Mouse (Mus musculus) intestine, postnatal 0 days (tissue): ENCODE data around the gene Cul4a. TPM values are rescaled to one million over a fixed set of nuclear protein-coding genes. Genes with fewer than 3 reads are reported as not detected.

Source experiments
- ATAC-seq: fragments of 200-750 bp; cut with Nextera tagmentation; 2 replicates; pipeline ENCODE4 v1.8.0; 2017; ENCODE audit warnings: mild to moderate bottlenecking, moderate TSS enrichment, moderate library complexity
- H3K27ac ChIP-seq: fragments of 300-500 bp; sonication (generic); 2 replicates; pipeline ENCODE4 v1.5.1; 2014; ENCODE audit warnings: mild to moderate bottlenecking, low read depth, low read length, moderate library complexity
- H3K27me3 ChIP-seq: fragments of 300-500 bp; sonication (generic); replicated peaks from 2 replicates; pipeline ENCODE4 v1.6.1; 2014; ENCODE audit warnings: low read length, mixed read lengths; ENCODE audit not compliant: control insufficient read depth, insufficient read depth
- H3K36me3 ChIP-seq: fragments of 300-500 bp; sonication (generic); 2 replicates; pipeline ENCODE4 v1.6.1; 2014; ENCODE audit warnings: mild to moderate bottlenecking, moderate library complexity; ENCODE audit not compliant: control insufficient read depth, insufficient read depth
- H3K4me1 ChIP-seq: fragments of 300-500 bp; sonication (generic); replicated peaks from 2 replicates; pipeline ENCODE4 v1.6.1; 2014; ENCODE audit warnings: antibody characterized with exemption, low read length, mixed read lengths; ENCODE audit not compliant: control insufficient read depth, insufficient read depth
- H3K4me2 ChIP-seq: fragments of 300-500 bp; sonication (generic); replicated peaks from 2 replicates; pipeline ENCODE4 v1.6.1; 2014; ENCODE audit warnings: low read depth, mild to moderate bottlenecking, moderate library complexity
- H3K4me3 ChIP-seq: fragments of 300-500 bp; sonication (generic); 2 replicates; pipeline ENCODE4 v1.5.1; 2014; ENCODE audit warnings: low read depth, low read length
- H3K9ac ChIP-seq: fragments of 300-500 bp; sonication (generic); 2 replicates; pipeline ENCODE4 v1.6.1; 2014; ENCODE audit warnings: mild to moderate bottlenecking, low read depth, low read length
- H3K9me3 ChIP-seq: fragments of 300-500 bp; sonication (generic); 2 replicates; pipeline ENCODE4 v1.6.1; 2016; ENCODE audit warnings: mixed run types; ENCODE audit not compliant: control insufficient read depth
- CTCF ChIP-seq: sonication (generic); IDR thresholded peaks from 2 replicates; pipeline ENCODE4 v1.5.1; 2016; ENCODE audit warnings: low read depth, mild to moderate bottlenecking, control low read depth, antibody characterized with exemption, moderate library complexity
- WGBS: fragments of 180-500 bp; shearing (Covaris S2); extraction: QIAGEN DNeasy Blood & Tissue Kit; methylation state at CpG from one replicate; pipeline ENCODE4 v1.1.7; 2014; 5-methylcytosine and 5-hydroxymethylcytosine counted together
- polyA plus RNA-seq: library from polyadenylated mRNA; unstranded; fragments of >200 nt; fragmentation: Nextera tagmentation; extraction: Ambion mirVana; gene quantifications from 2 replicates; pipeline ENCODE4 v1.2.1, GENCODE M21; 2015

The Cul4a gene
- polyA plus RNA-seq, 1 experiment from 2014 or later = 44.9 TPM

DNA sequence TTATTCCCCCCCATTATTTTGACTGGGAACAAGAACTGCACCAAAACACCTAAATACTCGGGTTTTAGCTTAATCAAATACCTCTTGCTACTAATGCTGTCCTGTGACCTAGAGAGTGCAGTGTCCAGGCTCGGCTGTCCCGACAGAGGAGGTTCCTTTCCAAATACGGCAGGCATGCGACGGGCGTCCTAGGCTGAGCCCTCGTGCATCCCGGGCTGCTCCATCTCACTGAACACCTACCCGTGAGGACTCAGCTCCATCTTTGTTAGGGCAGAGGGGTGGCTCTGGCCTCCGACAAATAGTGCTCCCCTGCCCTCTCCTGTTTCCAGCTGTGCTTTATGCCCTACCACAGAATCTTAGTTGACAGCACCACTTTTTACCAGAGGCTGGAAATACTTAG, 6.5 kb downstream of the Cul4a start:
- 82% methylated on average over 11 of the region's 11 CpGs for WGBS
- no peak overlapping the region for H3K9ac ChIP-seq
- peaks cover 25% of the 10 kb centered on the region for H3K36me3 ChIP-seq
- no peak for ATAC-seq
- no peaks in the 10 kb centered on the region for H3K27me3 ChIP-seq
- H3K4me3 ChIP-seq = no peak overlapping the region
- H3K4me1 ChIP-seq = no peaks in the 10 kb centered on the region
- H3K4me2 ChIP-seq = no peak overlapping the region
- no peak for TF ChIP-seq CTCF
- no peak overlapping the region for H3K27ac ChIP-seq
- H3K9me3 ChIP-seq = no peaks in the 10 kb centered on the region

DNA sequence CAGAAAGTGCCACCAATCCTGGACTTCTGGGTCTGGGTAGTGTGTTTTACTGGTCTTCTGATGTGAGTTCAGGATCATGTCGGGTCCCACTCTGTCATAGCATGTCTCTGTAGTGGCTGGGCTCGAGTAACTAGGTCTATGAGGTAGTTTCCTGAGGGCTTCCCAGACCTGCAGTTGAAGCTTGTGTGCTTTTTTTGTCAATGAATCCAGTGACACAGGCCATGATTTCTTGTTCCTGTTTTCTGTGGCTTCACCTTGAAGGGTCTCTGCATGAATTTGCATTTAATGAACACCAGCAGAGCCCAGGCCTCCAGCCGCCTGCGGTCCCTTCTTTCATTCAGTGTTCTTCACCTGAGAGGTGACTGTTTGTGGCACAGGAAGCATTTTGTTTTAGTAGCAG, 7.8 kb downstream of the Cul4a start:
- Histone ChIP-seq H3K4me1 (no peaks in the 10 kb centered on the region), H3K27me3 (no peaks in the 10 kb centered on the region), H3K4me3 (no peak overlapping the region), H3K4me2 (no peak overlapping the region), H3K36me3 (peaks cover 34% of the 10 kb centered on the region), H3K27ac (no peak overlapping the region), H3K9ac (no peak overlapping the region), H3K9me3 (no peaks in the 10 kb centered on the region)
- WGBS = 94% methylated on average over 4 of the region's 4 CpGs
- ATAC-seq = no peak
- no peak for TF ChIP-seq CTCF

DNA sequence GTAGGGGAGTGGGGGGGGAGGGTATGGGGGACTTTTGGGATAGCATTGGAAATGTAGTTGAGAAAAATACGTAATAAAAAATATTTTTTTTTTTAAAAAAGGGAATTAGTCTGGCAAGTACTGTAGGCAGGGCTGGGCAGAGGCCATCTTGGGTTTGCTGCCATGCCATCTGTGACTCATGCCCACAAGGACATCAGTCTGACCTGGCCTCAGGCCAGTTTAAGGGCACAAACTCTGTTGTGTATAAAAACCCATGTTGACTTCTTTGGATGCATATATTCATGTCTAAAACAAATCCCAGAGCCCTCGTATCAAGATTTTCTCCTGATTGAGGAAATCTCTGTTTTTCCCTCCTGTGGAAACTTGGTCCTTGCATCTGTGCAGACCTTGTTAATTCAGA, 11.7 kb downstream of the Cul4a start:
- H3K4me1 ChIP-seq = no peaks in the 10 kb centered on the region
- no peak for TF ChIP-seq CTCF
- no peak overlapping the region for H3K9ac ChIP-seq
- WGBS = 94% methylated on average over 2 of the region's 2 CpGs
- no peak overlapping the region for H3K4me3 ChIP-seq
- peaks cover 52% of the 10 kb centered on the region for H3K36me3 ChIP-seq
- H3K9me3 ChIP-seq = no peaks in the 10 kb centered on the region
- no peak overlapping the region for H3K4me2 ChIP-seq
- H3K27ac ChIP-seq = no peak overlapping the region
- no peak for ATAC-seq
- no peaks in the 10 kb centered on the region for H3K27me3 ChIP-seq

DNA sequence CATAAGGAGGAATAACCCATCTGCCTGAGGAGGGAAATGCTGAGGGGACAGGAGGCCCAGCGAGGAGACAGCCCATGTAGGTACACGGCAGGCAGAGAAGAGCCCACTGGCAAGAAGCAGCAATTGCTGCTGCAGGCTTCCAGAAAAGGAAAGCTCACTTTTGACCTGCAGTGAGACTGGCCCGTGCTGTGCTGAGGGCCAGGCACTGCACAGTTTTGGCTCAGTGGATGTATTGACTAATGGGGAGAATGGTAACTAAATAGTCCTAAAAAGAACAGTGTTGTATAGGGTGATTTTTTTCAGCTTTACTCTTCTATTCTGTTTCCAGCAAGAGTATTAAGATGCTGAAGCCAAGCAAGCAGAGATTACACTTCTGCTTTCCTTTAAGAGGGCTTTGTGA, 13.1 kb downstream of the Cul4a start:
- no peaks in the 10 kb centered on the region for H3K4me1 ChIP-seq
- H3K4me2 ChIP-seq = no peak overlapping the region
- ATAC-seq = no peak
- TF ChIP-seq CTCF = no peak
- 81% methylated on average over 3 of the region's 3 CpGs for WGBS
- H3K36me3 ChIP-seq = peaks cover 50% of the 10 kb centered on the region
- no peak overlapping the region for H3K9ac ChIP-seq
- H3K4me3 ChIP-seq = no peak overlapping the region
- H3K27ac ChIP-seq = no peak overlapping the region
- H3K9me3 ChIP-seq = no peaks in the 10 kb centered on the region
- H3K27me3 ChIP-seq = no peaks in the 10 kb centered on the region

DNA sequence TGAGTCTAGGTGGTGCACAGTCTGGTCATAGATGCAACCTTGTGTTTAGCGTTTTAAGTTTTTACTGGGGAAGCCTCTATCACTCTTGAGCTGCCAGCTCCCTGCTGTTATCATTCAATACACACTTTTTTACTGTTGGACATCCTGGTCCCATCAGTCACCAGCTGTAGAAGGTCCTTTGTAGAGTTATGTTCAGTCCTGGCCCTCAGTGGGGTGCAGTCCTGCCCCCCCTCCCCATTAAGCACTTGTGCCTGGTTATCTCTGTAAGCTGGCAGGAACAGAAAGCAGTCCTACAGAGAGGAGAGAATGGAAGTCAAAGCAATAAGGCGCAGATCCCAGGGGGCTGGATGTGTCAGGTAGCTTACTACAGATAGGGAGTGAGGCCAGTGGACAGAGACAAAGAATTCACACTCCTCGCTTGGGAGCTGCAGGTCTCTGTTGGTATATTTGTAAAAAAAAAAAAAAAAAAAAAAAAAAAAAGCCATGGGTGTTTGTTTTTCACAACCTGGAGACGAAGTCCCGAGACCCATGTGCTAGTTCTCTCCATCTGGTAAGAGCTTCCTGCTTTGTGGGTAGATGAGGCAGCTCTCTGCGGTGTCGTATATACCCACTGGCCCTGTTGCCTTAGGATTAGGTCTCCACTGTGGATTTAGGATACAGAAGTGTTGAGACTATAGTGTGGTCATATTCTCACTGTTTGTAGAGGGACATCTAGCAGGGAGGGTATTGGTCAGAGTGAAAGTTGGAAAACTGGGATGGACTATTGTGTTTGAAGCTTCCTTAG, 15.7 kb downstream of the Cul4a start:
- no peaks in the 10 kb centered on the region for H3K4me1 ChIP-seq
- no peak for TF ChIP-seq CTCF
- H3K4me3 ChIP-seq = no peak overlapping the region
- no peaks in the 10 kb centered on the region for H3K9me3 ChIP-seq
- H3K4me2 ChIP-seq = no peak overlapping the region
- H3K36me3 ChIP-seq = peaks cover 63% of the 10 kb centered on the region
- ATAC-seq = no peak
- H3K27ac ChIP-seq = no peak overlapping the region
- H3K9ac ChIP-seq = no peak overlapping the region
- 84% methylated on average over 7 of the region's 7 CpGs for WGBS
- H3K27me3 ChIP-seq = no peaks in the 10 kb centered on the region

DNA sequence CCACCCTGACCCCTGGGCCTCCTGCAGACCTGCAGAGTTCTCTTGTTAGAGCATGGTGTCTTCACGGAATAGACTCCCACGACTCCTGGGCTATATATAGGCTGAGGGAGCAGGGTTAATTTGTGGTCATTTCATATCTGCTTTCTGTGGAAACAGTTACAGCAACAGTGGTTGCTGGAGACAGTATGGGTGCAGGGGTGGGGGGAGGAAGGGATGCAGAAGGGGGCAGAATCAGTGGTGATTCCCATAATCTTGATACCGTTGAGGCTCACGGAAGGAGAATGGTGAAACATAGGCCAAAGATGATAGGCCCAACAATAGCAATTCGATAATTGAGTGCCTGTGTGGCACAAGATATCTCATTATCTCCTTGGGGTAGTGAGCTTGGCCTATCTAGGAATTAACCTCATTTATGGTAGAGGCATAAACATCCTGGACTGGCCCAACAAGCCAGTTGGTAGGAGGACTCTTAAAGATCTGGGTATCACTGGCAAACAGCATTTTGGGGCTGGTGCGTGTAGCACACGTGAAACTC, 17.5 kb downstream of the Cul4a start:
- Histone ChIP-seq H3K36me3 (peaks cover 76% of the 10 kb centered on the region), H3K4me1 (no peaks in the 10 kb centered on the region), H3K9me3 (no peaks in the 10 kb centered on the region), H3K4me2 (no peak overlapping the region), H3K27ac (no peak overlapping the region), H3K27me3 (no peaks in the 10 kb centered on the region), H3K4me3 (no peak overlapping the region), H3K9ac (no peak overlapping the region)
- no peak for ATAC-seq
- no peak for TF ChIP-seq CTCF
- 90% methylated on average over 7 of the region's 7 CpGs for WGBS
